Comparison of ENCODE assay signal across 15 mouse cellular contexts in genomic region chr11:115618001-115618400, GRCm38 (mm10).
"Had no signal": no experiment of that assay in that cellular context is flagged by ENCODE, and none has a peak within 500 bp of the region (broad histone marks: within the 10 kb centered on the region; RNA-seq: fewer than 3 reads in every experiment).

No protein-coding gene starts in this region.

- H3K4me3 ChIP-seq: left cerebral cortex, adult 2 months; limb, embryonic 10.5 days; liver, embryonic 13.5 days; lung, embryonic 15.5 days; midbrain, embryonic 12.5 days; neural tube, embryonic 13.5 days had no signal

- H3K4me2 ChIP-seq: liver, embryonic 13.5 days; lung, embryonic 15.5 days; midbrain, embryonic 12.5 days; neural tube, embryonic 13.5 days had no signal

- DNase-seq: liver, embryonic 13.5 days; retina, postnatal 1 day; right cerebral cortex, postnatal 4 days; spleen, adult 18-20 months; thymus, adult 18-20 months; thymus, postnatal 25 days had no signal

- H3K9me3 ChIP-seq: limb, embryonic 10.5 days; liver, embryonic 13.5 days; lung, embryonic 15.5 days; midbrain, embryonic 12.5 days; neural tube, embryonic 13.5 days had no signal

- H3K27ac ChIP-seq: left cerebral cortex, adult 2 months; limb, embryonic 10.5 days; liver, embryonic 13.5 days; lung, embryonic 15.5 days; midbrain, embryonic 12.5 days; neural tube, embryonic 13.5 days had no signal

- H3K9ac ChIP-seq: liver, embryonic 13.5 days; liver, postnatal 0 days; lung, embryonic 15.5 days; midbrain, embryonic 12.5 days; neural tube, embryonic 13.5 days had no signal

- H3K27me3 ChIP-seq: liver, embryonic 13.5 days; lung, embryonic 15.5 days had no signal

- ATAC-seq: inflammation-experienced regulatory T-cells, adult 6 months; intestine, postnatal 0 days; liver, postnatal 0 days; midbrain, embryonic 16.5 days had no signal
